In the genomic region with DNA sequence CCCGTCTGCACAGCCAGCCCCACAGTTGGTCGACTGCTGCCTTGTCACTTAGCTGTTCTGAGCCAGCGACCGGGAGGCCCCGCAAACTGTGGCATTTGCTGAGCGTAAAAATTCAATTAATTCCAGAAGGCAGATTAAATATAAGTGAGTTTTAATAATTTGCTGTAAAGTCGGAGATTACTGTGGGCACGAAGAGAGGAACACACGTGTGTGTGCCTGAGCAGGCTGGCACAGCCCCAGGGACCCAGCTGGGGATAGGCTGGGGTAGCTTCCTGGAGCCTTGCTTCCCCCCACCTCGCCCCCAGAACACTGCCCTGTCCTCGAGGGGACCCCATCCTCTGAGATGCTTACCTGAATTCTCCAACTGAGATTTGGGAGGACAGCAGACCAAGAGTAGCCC, we compare ENCODE assay signal across 14 mouse cellular contexts.
DNase-seq lines count a peak whose midpoint lies in the region; ATAC-seq and TF ChIP-seq lines count a peak whose summit lies in the region.
"Had no signal": no experiment of that assay in that cellular context is flagged by ENCODE, and none has a peak within 500 bp of the region (broad histone marks: within the 10 kb centered on the region; RNA-seq: fewer than 3 reads in every experiment).

No protein-coding gene starts in this region.

- H3K36me3 ChIP-seq in heart, embryonic 13.5 days: no peaks in the 10 kb centered on the region
- H3K36me3 ChIP-seq in stomach, embryonic 16.5 days (ENCODE audit: control insufficient read depth, insufficient read depth, low read length): no peaks in the 10 kb centered on the region
- H3K36me3 ChIP-seq in stomach, postnatal 0 days (ENCODE audit: control insufficient read depth, insufficient read depth, low read length): no peaks in the 10 kb centered on the region
- no peaks in the 10 kb centered on the region for H3K36me3 ChIP-seq in limb, embryonic 10.5 days

- TF ChIP-seq CTCF in stomach, postnatal 0 days (IDR thresholded peaks at IDR 0.05; ENCODE audit: low read depth): no peak
- no peak for TF ChIP-seq CTCF in olfactory bulb, adult 2 months (IDR thresholded peaks at IDR 0.05; ENCODE audit: insufficient read depth, low read depth, low read length)

- intact Hi-C loops in heart, postnatal 14 days (cut with DNase I): no loop called here

- no peak for TF ChIP-seq POLR2A in olfactory bulb, adult 2 months (IDR thresholded peaks at IDR 0.05; ENCODE audit: insufficient read depth, low read depth, low read length)

- H3K4me3 ChIP-seq in heart, embryonic 13.5 days: no peak overlapping the region
- H3K4me3 ChIP-seq in stomach, embryonic 16.5 days (replicated peaks; ENCODE audit: low read length): no peak overlapping the region
- H3K4me3 ChIP-seq in stomach, postnatal 0 days (ENCODE audit: low read depth, low read length): no peak overlapping the region
- no peak overlapping the region for H3K4me3 ChIP-seq in limb, embryonic 10.5 days
- no peak overlapping the region for H3K4me3 ChIP-seq in olfactory bulb, adult 2 months (ENCODE audit: insufficient read depth, low read depth, low read length)
- H3K4me3 ChIP-seq: liver, embryonic 15.5 days had no signal

- H3K27me3 ChIP-seq in heart, embryonic 13.5 days (replicated peaks): no peaks in the 10 kb centered on the region
- no peaks in the 10 kb centered on the region for H3K27me3 ChIP-seq in stomach, embryonic 16.5 days (ENCODE audit: control insufficient read depth, insufficient read depth, low read length)
- no peaks in the 10 kb centered on the region for H3K27me3 ChIP-seq in stomach, postnatal 0 days (ENCODE audit: control insufficient read depth, insufficient read depth, low read length)
- H3K27me3 ChIP-seq in limb, embryonic 10.5 days (ENCODE audit: low read depth, poor library complexity, severe bottlenecking): peaks cover 33% of the 10 kb centered on the region
- H3K27me3 ChIP-seq: liver, embryonic 15.5 days had no signal

- peak overlapping the region; percentile 65; the same call in 1 of the 2 replicates for H3K9ac ChIP-seq in heart, embryonic 13.5 days
- peak overlapping the region; percentile 38; the same call in 1 of the 2 replicates for H3K9ac ChIP-seq in stomach, embryonic 16.5 days (ENCODE audit: low read length)
- no peak overlapping the region for H3K9ac ChIP-seq in stomach, postnatal 0 days (ENCODE audit: low read length)
- H3K9ac ChIP-seq: liver, embryonic 15.5 days had no signal

- DNase-seq in heart, postnatal 14 days: no peak
- no peak for DNase-seq in stomach, postnatal 0 days (ENCODE audit: low spot score)
- DNase-seq in limb, embryonic 10.5 days (ENCODE audit: low spot score): no peak
- no peak for DNase-seq in cerebellum, postnatal 4 days (ENCODE audit: low spot score in 2 of 2)
- no peak for DNase-seq in urinary bladder, postnatal 25 days (ENCODE audit: low spot score)
- DNase-seq: B cell, adult 2 months; cerebellum, adult 8-10 months; gastrocnemius, postnatal 10 days; layer of hippocampus, postnatal 36 days had no signal

- 53% methylated on average over 11 of the region's 11 CpGs for WGBS in heart, embryonic 13.5 days
- WGBS in stomach, embryonic 16.5 days: 54% methylated on average over 11 of the region's 11 CpGs
- WGBS in stomach, postnatal 0 days: 57% methylated on average over 11 of the region's 11 CpGs
- 38% methylated on average over 11 of the region's 11 CpGs for WGBS in limb, embryonic 10.5 days
- WGBS in olfactory bulb, adult 2 months: 39% methylated on average over 11 of the region's 11 CpGs

- ATAC-seq in heart, embryonic 13.5 days (ENCODE audit: extremely low read depth, insufficient number of reproducible peaks, low FRiP score, low TSS enrichment): no peak
- ATAC-seq in stomach, embryonic 16.5 days (ENCODE audit: insufficient read depth, low FRiP score): no peak
- no peak for ATAC-seq in stomach, postnatal 0 days (ENCODE audit: low FRiP score, low TSS enrichment)
- ATAC-seq: inflammation-experienced regulatory T-cells, adult 6 months had no signal

- H3K9me3 ChIP-seq in heart, embryonic 13.5 days: no peaks in the 10 kb centered on the region
- H3K9me3 ChIP-seq in stomach, embryonic 16.5 days (replicated peaks; ENCODE audit: control insufficient read depth, low read length): no peaks in the 10 kb centered on the region
- no peaks in the 10 kb centered on the region for H3K9me3 ChIP-seq in stomach, postnatal 0 days (ENCODE audit: control insufficient read depth, low read length)
- H3K9me3 ChIP-seq in limb, embryonic 10.5 days (replicated peaks): no peaks in the 10 kb centered on the region
- H3K9me3 ChIP-seq: liver, embryonic 15.5 days had no signal

- H3K4me1 ChIP-seq in heart, embryonic 13.5 days: peaks cover 99% of the 10 kb centered on the region
- H3K4me1 ChIP-seq in stomach, embryonic 16.5 days (ENCODE audit: control insufficient read depth, insufficient read depth, low read length): peaks cover 71% of the 10 kb centered on the region
- H3K4me1 ChIP-seq in stomach, postnatal 0 days (replicated peaks; ENCODE audit: control insufficient read depth, insufficient read depth): peaks cover 20% of the 10 kb centered on the region
- peaks cover 100% of the 10 kb centered on the region for H3K4me1 ChIP-seq in limb, embryonic 10.5 days
- H3K4me1 ChIP-seq in olfactory bulb, adult 2 months (ENCODE audit: control insufficient read depth, insufficient read depth, low read length): peaks cover 77% of the 10 kb centered on the region

- no peak overlapping the region for H3K4me2 ChIP-seq in heart, embryonic 13.5 days
- H3K4me2 ChIP-seq in stomach, embryonic 16.5 days (ENCODE audit: low read depth, low read length): no peak overlapping the region
- H3K4me2 ChIP-seq in stomach, postnatal 0 days (replicated peaks; ENCODE audit: low read depth): no peak overlapping the region
- H3K4me2 ChIP-seq: liver, embryonic 15.5 days had no signal

- no peak for TF ChIP-seq EP300 in stomach, postnatal 0 days (optimal IDR thresholded peaks at IDR 0.05)

- peak overlapping the region; percentile 78; the same call in 1 of the 2 replicates for H3K27ac ChIP-seq in heart, embryonic 13.5 days (replicated peaks)
- H3K27ac ChIP-seq in stomach, embryonic 16.5 days (ENCODE audit: low read length): no peak overlapping the region
- no peak overlapping the region for H3K27ac ChIP-seq in stomach, postnatal 0 days (replicated peaks)
- peak overlapping the region; percentile 77 for H3K27ac ChIP-seq in limb, embryonic 10.5 days
- H3K27ac ChIP-seq in olfactory bulb, adult 2 months (ENCODE audit: insufficient read depth, low read depth, low read length): 0 out of 2 replicates have a peak overlapping the region, but pooled peaks have one; percentile 3
- H3K27ac ChIP-seq: liver, embryonic 15.5 days had no signal

Comparison
In these comparisons a context has a peak if more than half of its experiments do, and no peak if none do; other contexts are left out.
1. H3K27ac ChIP-seq: peak in heart, embryonic 13.5 days (single experiment), limb, embryonic 10.5 days (single experiment) and olfactory bulb, adult 2 months (single experiment); none in stomach, embryonic 16.5 days (single experiment) and stomach, postnatal 0 days (single experiment).